Mouse (Mus musculus) C2C12 (cell line): ENCODE data around the gene Sema3e. TPM values are rescaled to one million over a fixed set of nuclear protein-coding genes. Genes with fewer than 3 reads are reported as not detected.
A peak's percentile ranks its signal among the peaks of the same experiment; 100 is the strongest.

Experiments
- H3K27me3 ChIP-seq: one replicate; pipeline ENCODE4 v1.6.1; 2011; ENCODE audit not compliant: control insufficient read depth, insufficient read depth, insufficient read length
- H3K36me3 ChIP-seq: one replicate; pipeline ENCODE4 v1.6.1; 2011; ENCODE audit not compliant: control insufficient read depth, insufficient read depth
- H3K4me3 ChIP-seq: one replicate; pipeline ENCODE4 v1.5.1; 2011; ENCODE audit warnings: mild to moderate bottlenecking, control low read depth; ENCODE audit not compliant: poor library complexity, insufficient read depth, severe bottlenecking
- H3K79me2 ChIP-seq: one replicate; pipeline ENCODE4 v1.6.1; 2011; ENCODE audit not compliant: control insufficient read depth, insufficient read depth
- H3K79me3 ChIP-seq: one replicate; pipeline ENCODE4 v1.6.1; 2011; ENCODE audit warnings: low read depth, control low read depth
- H3ac ChIP-seq: one replicate; pipeline ENCODE3; 2011; ENCODE audit warnings: low read depth; ENCODE audit not compliant: control insufficient read depth, insufficient read length
- CEBPB ChIP-seq: IDR thresholded peaks from one replicate; pipeline ENCODE4 v1.6.1; 2011; ENCODE audit warnings: low read depth, mild to moderate bottlenecking, control low read depth, moderate library complexity
- CTCF ChIP-seq: IDR thresholded peaks from one replicate; pipeline ENCODE4 v1.5.1; 2011; ENCODE audit not compliant: control insufficient read depth, insufficient read depth, insufficient read length
- FOSL1 ChIP-seq: IDR thresholded peaks from one replicate; pipeline ENCODE4 v1.8.0; 2011; ENCODE audit warnings: mild to moderate bottlenecking, low read length; ENCODE audit not compliant: poor library complexity, insufficient read depth, severe bottlenecking
- MAX ChIP-seq: IDR thresholded peaks from one replicate; pipeline ENCODE4 v1.6.1; 2011; ENCODE audit warnings: mild to moderate bottlenecking, control low read depth
- MYOD1 ChIP-seq: IDR thresholded peaks from one replicate; pipeline ENCODE4 v1.6.1; 2011; ENCODE audit warnings: low read depth; ENCODE audit not compliant: control insufficient read depth, insufficient read length
- MYOG ChIP-seq: IDR thresholded peaks from one replicate; pipeline ENCODE4 v1.6.1; 2011; ENCODE audit not compliant: control insufficient read depth, insufficient read length; ENCODE audit errors: extremely low read depth
- USF1 ChIP-seq: IDR thresholded peaks from one replicate; pipeline ENCODE4 v1.6.1; 2011; ENCODE audit warnings: low read depth, mild to moderate bottlenecking, control low read depth, moderate library complexity
- polyA plus RNA-seq: library from polyadenylated mRNA; unstranded; fragments of >200 nt; fragmentation: generic; extraction: Trizol; gene quantifications from one replicate; pipeline ENCODE4 v1.2.1, GENCODE M21; 2012; ENCODE audit warnings: missing spikeins

Gene Sema3e
- polyA plus RNA-seq, 1 experiment = 10.6 TPM

GRCm38 (mm10) chr5:14111401-14111800 is 86.3 kb downstream of the Sema3e start:
- H3K4me3 ChIP-seq = no peak overlapping the region
- no peaks in the 10 kb centered on the region for H3K79me3 ChIP-seq
- TF ChIP-seq MAX (no peak), MYOG (no peak), CEBPB (no peak), USF1 (no peak), CTCF (no peak), MYOD1 (no peak), FOSL1 (no peak)
- H3K36me3 ChIP-seq = no peaks in the 10 kb centered on the region
- no peaks in the 10 kb centered on the region for H3K27me3 ChIP-seq
- H3ac ChIP-seq = no peak overlapping the region
- H3K79me2 ChIP-seq = no peaks in the 10 kb centered on the region

GRCm38 (mm10) chr5:14121902-14122301 is 96.8 kb downstream of the Sema3e start:
- H3K27me3 ChIP-seq = no peaks in the 10 kb centered on the region
- H3K4me3 ChIP-seq = no peak overlapping the region
- no peaks in the 10 kb centered on the region for H3K36me3 ChIP-seq
- no peak overlapping the region for H3ac ChIP-seq
- H3K79me3 ChIP-seq = no peaks in the 10 kb centered on the region
- no peaks in the 10 kb centered on the region for H3K79me2 ChIP-seq
- TF ChIP-seq MYOD1 (no peak), MYOG (no peak)

- no peak overlapping the region for H3ac ChIP-seq
- no peaks in the 10 kb centered on the region for H3K36me3 ChIP-seq
- H3K79me2 ChIP-seq = no peaks in the 10 kb centered on the region
- no peaks in the 10 kb centered on the region for H3K27me3 ChIP-seq
- H3K4me3 ChIP-seq = no peak overlapping the region
- TF ChIP-seq CTCF (no peak), MYOD1 (no peak), CEBPB (no peak), MAX (no peak), USF1 (no peak), FOSL1 (no peak), MYOG (no peak)
- no peaks in the 10 kb centered on the region for H3K79me3 ChIP-seq
These were observed 101.5 kb downstream of the Sema3e start for GRCm38 (mm10) chr5:14126591-14126990.

- no peak overlapping the region for H3ac ChIP-seq
- no peaks in the 10 kb centered on the region for H3K27me3 ChIP-seq
- no peaks in the 10 kb centered on the region for H3K36me3 ChIP-seq
- H3K4me3 ChIP-seq = no peak overlapping the region
- no peaks in the 10 kb centered on the region for H3K79me2 ChIP-seq
- H3K79me3 ChIP-seq = no peaks in the 10 kb centered on the region
- TF ChIP-seq MYOG = no peak
- TF ChIP-seq MAX = no peak
- TF ChIP-seq MYOD1 = no peak
These were observed 110.9 kb downstream of the Sema3e start for GRCm38 (mm10) chr5:14135929-14136328.

GRCm38 (mm10) chr5:14138725-14139124 is 113.6 kb downstream of the Sema3e start:
- H3K4me3 ChIP-seq = no peak overlapping the region
- no peak overlapping the region for H3ac ChIP-seq
- H3K79me3 ChIP-seq = no peaks in the 10 kb centered on the region
- H3K36me3 ChIP-seq = no peaks in the 10 kb centered on the region
- H3K79me2 ChIP-seq = no peaks in the 10 kb centered on the region
- no peaks in the 10 kb centered on the region for H3K27me3 ChIP-seq
- no peak for TF ChIP-seq USF1
- no peak for TF ChIP-seq MAX
- no peak for TF ChIP-seq CEBPB
- no peak for TF ChIP-seq CTCF
- no peak for TF ChIP-seq MYOG
- no peak for TF ChIP-seq MYOD1

- no peaks in the 10 kb centered on the region for H3K79me3 ChIP-seq
- TF ChIP-seq FOSL1 (no peak), USF1 (no peak), MAX (peak; percentile 23), CTCF (no peak)
- no peak overlapping the region for H3K4me3 ChIP-seq
- peaks cover 10% of the 10 kb centered on the region for H3K36me3 ChIP-seq
- no peak overlapping the region for H3ac ChIP-seq
- H3K79me2 ChIP-seq = no peaks in the 10 kb centered on the region
- no peaks in the 10 kb centered on the region for H3K27me3 ChIP-seq
These were observed 137.5 kb downstream of the Sema3e start for GRCm38 (mm10) chr5:14162579-14162978.
